Mouse (Mus musculus): Measurements from ENCODE around the gene Ppp1r26. TPM values are rescaled to one million over a fixed set of nuclear protein-coding genes. Genes with fewer than 3 reads are reported as not detected.
A peak's percentile ranks its signal among the peaks of the same experiment; 100 is the strongest.

Gene Ppp1r26
- polyA plus RNA-seq (2015; fragmentation: Nextera tagmentation; extraction: Ambion mirVana), result 0.61 and 0.73 TPM in 2 replicates

- H3K4me2 ChIP-seq (replicated peaks; ENCODE audit: low read depth), result peak within 1 kb of the TSS; percentile 99
- WGBS, result under 1% methylated on average over 98 of the region's 118 CpGs
- no peaks in the 10 kb centered on the region for H3K9me3 ChIP-seq (ENCODE audit: control insufficient read depth)
- no peak within 1 kb of the TSS for H3K27ac ChIP-seq (ENCODE audit: low read depth, low read length)
- peak within 1 kb of the TSS; percentile 60 for H3K9ac ChIP-seq (ENCODE audit: low read depth, low read length)
- TF ChIP-seq CTCF (IDR thresholded peaks at IDR 0.05; ENCODE audit: low read depth), result no peak
- H3K36me3 ChIP-seq (ENCODE audit: control insufficient read depth, insufficient read depth), result 0 out of 2 replicates have a peak, but pooled peaks cover 3% of the 10 kb centered on the region
- 0 out of 2 replicates have a peak, but pooled peaks cover 5% of the 10 kb centered on the region for H3K27me3 ChIP-seq (replicated peaks; ENCODE audit: control insufficient read depth, insufficient read depth, low read length)
- peak within 1 kb of the TSS; percentile 75 for H3K4me3 ChIP-seq (ENCODE audit: low read depth, low read length)
- peak; percentile 58 for ATAC-seq
- no peaks in the 10 kb centered on the region for H3K4me1 ChIP-seq (replicated peaks; ENCODE audit: control insufficient read depth, insufficient read depth, low read length)
Observed at GRCm38 (mm10) chr2:28446515-28447314, at the start of gene Ppp1r26. TSS of gene Ppp1r26 (plus strand) at chr2:28446800.

DNA sequence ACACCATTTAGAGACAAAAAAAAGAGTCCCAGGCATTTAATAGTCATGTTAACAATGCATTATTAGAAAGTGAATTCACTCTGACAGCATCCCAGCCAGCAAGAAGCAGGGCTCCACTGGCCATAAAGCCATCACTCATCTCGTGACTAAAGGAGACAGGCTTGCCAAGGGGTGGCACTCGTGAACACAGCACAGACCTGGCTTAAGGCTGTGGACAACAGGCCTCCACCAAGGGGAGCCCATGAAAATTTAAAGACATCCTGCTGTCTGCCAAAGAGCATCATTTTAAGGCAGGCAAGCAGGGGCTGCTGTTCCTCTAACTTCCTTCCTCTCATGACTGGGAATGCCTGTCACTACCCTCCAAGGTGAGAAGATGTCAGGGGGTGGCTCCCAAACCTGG, 49.7 kb upstream of the Ppp1r26 start:
- Histone ChIP-seq H3K9me3 (ENCODE audit: control insufficient read depth) (no peaks in the 10 kb centered on the region), H3K27me3 (replicated peaks; ENCODE audit: control insufficient read depth, insufficient read depth, low read length) (no peaks in the 10 kb centered on the region), H3K4me1 (replicated peaks; ENCODE audit: control insufficient read depth, insufficient read depth, low read length) (no peaks in the 10 kb centered on the region), H3K9ac (ENCODE audit: low read depth, low read length) (no peak overlapping the region), H3K27ac (ENCODE audit: low read depth, low read length) (no peak overlapping the region), H3K36me3 (ENCODE audit: control insufficient read depth, insufficient read depth) (no peaks in the 10 kb centered on the region), H3K4me2 (replicated peaks; ENCODE audit: low read depth) (no peak overlapping the region), H3K4me3 (ENCODE audit: low read depth, low read length) (no peak overlapping the region)
- WGBS, result 39% methylated on average over 2 of the region's 2 CpGs
- TF ChIP-seq CTCF (IDR thresholded peaks at IDR 0.05; ENCODE audit: low read depth), result no peak
- no peak for ATAC-seq

DNA sequence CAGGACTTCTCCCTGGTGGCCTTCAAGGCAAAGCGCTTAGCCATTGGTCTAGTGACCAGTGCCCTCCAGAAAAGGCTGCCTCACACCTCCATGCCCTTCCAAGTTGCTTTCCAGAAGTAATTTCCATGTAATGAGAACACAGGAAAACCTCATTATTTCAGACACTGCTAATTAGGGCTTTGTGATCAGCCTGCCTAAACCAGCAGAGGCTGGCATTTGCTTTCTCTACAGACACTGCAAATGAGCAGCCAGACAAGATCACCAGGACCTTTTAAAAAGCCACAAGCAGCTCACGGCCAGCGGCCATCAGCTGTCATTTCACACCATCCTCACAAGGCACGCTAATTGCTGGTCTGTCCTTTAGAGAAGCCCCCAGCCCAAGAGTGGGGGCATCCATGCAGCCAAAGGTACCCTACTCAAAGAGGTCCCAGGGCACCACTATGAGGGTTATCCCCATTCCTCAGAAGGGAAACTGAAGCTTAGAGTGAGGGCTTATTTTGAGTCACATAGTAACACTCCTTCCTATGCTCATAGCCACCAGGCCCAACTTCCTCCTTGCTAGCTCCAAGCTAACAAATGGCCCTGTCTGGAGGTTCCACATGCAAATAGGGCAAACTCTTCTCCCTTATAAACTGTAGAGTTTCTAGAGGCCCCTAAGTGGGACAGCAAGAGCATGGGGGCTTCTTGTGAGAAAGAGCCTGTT, 49.0 kb upstream of the Ppp1r26 start:
- Histone ChIP-seq H3K4me3 (ENCODE audit: low read depth, low read length) (no peak overlapping the region), H3K4me2 (replicated peaks; ENCODE audit: low read depth) (no peak overlapping the region), H3K27me3 (replicated peaks; ENCODE audit: control insufficient read depth, insufficient read depth, low read length) (no peaks in the 10 kb centered on the region), H3K4me1 (replicated peaks; ENCODE audit: control insufficient read depth, insufficient read depth, low read length) (no peaks in the 10 kb centered on the region), H3K36me3 (ENCODE audit: control insufficient read depth, insufficient read depth) (no peaks in the 10 kb centered on the region), H3K9ac (ENCODE audit: low read depth, low read length) (no peak overlapping the region), H3K9me3 (ENCODE audit: control insufficient read depth) (no peaks in the 10 kb centered on the region), H3K27ac (ENCODE audit: low read depth, low read length) (no peak overlapping the region)
- no peak for TF ChIP-seq CTCF (IDR thresholded peaks at IDR 0.05; ENCODE audit: low read depth)
- 72% methylated on average over 4 of the region's 4 CpGs for WGBS
- ATAC-seq, result no peak

DNA sequence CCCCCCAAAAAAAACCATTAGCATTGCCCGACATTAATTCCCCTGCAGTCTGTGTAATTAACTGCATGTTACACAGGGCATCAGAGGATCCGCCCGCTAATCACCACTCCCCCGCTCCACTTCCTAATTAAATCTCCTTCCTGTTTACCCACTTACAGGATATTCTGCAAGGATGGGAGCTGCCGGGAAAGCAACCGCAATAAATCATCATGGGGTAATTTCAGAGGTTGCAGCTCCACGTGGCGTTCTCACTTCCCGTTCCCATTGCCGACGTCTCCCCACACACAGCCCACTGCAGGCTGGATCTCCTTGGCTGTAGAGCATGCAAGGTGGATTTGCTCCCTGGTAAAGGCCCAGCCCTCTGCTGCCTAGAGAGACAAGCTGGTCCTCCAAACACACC, 45.0 kb upstream of the Ppp1r26 start:
- Histone ChIP-seq H3K4me1 (replicated peaks; ENCODE audit: control insufficient read depth, insufficient read depth, low read length) (no peaks in the 10 kb centered on the region), H3K4me2 (replicated peaks; ENCODE audit: low read depth) (no peak overlapping the region), H3K36me3 (ENCODE audit: control insufficient read depth, insufficient read depth) (no peaks in the 10 kb centered on the region), H3K9me3 (ENCODE audit: control insufficient read depth) (no peaks in the 10 kb centered on the region), H3K27ac (ENCODE audit: low read depth, low read length) (no peak overlapping the region), H3K9ac (ENCODE audit: low read depth, low read length) (no peak overlapping the region), H3K4me3 (ENCODE audit: low read depth, low read length) (no peak overlapping the region), H3K27me3 (replicated peaks; ENCODE audit: control insufficient read depth, insufficient read depth, low read length) (no peaks in the 10 kb centered on the region)
- WGBS, result 14% methylated on average over 11 of the region's 11 CpGs
- ATAC-seq, result no peak
- no peak for TF ChIP-seq CTCF (IDR thresholded peaks at IDR 0.05; ENCODE audit: low read depth)

DNA sequence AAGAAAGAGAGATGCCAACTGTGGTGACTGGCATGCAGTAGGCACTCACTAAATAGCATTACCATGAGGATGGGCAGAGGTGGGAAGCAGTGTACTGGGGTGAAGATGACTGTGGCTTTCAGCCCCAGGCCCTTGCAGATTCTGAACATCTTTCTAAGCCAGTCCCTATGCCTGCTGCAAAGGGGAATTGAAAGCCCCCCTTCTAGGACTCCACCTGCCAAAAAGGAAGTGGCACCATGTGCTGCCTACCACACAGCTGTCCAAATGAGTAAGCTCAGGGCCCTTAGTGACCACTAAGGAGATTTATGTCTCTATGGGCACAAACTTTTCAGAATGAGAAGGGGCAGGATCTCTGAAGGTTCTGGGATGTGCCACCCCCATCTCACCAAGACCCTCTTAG, 44.5 kb upstream of the Ppp1r26 start:
- no peak for ATAC-seq
- Histone ChIP-seq H3K36me3 (ENCODE audit: control insufficient read depth, insufficient read depth) (no peaks in the 10 kb centered on the region), H3K9ac (ENCODE audit: low read depth, low read length) (no peak overlapping the region), H3K27me3 (replicated peaks; ENCODE audit: control insufficient read depth, insufficient read depth, low read length) (no peaks in the 10 kb centered on the region), H3K9me3 (ENCODE audit: control insufficient read depth) (no peaks in the 10 kb centered on the region), H3K4me1 (replicated peaks; ENCODE audit: control insufficient read depth, insufficient read depth, low read length) (no peaks in the 10 kb centered on the region), H3K4me2 (replicated peaks; ENCODE audit: low read depth) (no peak overlapping the region), H3K27ac (ENCODE audit: low read depth, low read length) (no peak overlapping the region), H3K4me3 (ENCODE audit: low read depth, low read length) (no peak overlapping the region)
- no peak for TF ChIP-seq CTCF (IDR thresholded peaks at IDR 0.05; ENCODE audit: low read depth)

GRCm38 (mm10) chr2:28407796-28408195, 38.8 kb upstream of the Ppp1r26 start:
- no peak for TF ChIP-seq CTCF (IDR thresholded peaks at IDR 0.05; ENCODE audit: low read depth)
- Histone ChIP-seq H3K27me3 (replicated peaks; ENCODE audit: control insufficient read depth, insufficient read depth, low read length) (no peaks in the 10 kb centered on the region), H3K4me2 (replicated peaks; ENCODE audit: low read depth) (no peak overlapping the region), H3K36me3 (ENCODE audit: control insufficient read depth, insufficient read depth) (no peaks in the 10 kb centered on the region), H3K9ac (ENCODE audit: low read depth, low read length) (no peak overlapping the region), H3K4me3 (ENCODE audit: low read depth, low read length) (no peak overlapping the region), H3K27ac (ENCODE audit: low read depth, low read length) (no peak overlapping the region), H3K9me3 (ENCODE audit: control insufficient read depth) (no peaks in the 10 kb centered on the region), H3K4me1 (replicated peaks; ENCODE audit: control insufficient read depth, insufficient read depth, low read length) (no peaks in the 10 kb centered on the region)
- ATAC-seq, result no peak
- WGBS, result 31% methylated on average over 7 of the region's 7 CpGs

All from intestine, postnatal 0 days (tissue).